ENCODE assay signal across 11 mouse cellular contexts in genomic region chr7:72343751-72344150, GRCm38 (mm10). TPM values are rescaled to one million over a fixed set of nuclear protein-coding genes. Genes with fewer than 3 reads are reported as not detected.
DNase-seq lines count a peak whose midpoint lies in the region; TF ChIP-seq lines count a peak whose summit lies in the region.
"Had no signal": no experiment of that assay in that cellular context is flagged by ENCODE, and none has a peak within 500 bp of the region (broad histone marks: within the 10 kb centered on the region; RNA-seq: fewer than 3 reads in every experiment).

No protein-coding gene starts in this region.

- TF ChIP-seq CTCF in kidney, adult 2 months (conservative IDR thresholded peaks at IDR 0.05; ENCODE audit: insufficient read depth, insufficient read length, low read depth, low read length) = peak; percentile 50
- peak; percentile 49 for TF ChIP-seq CTCF in ES-Bruce4 (IDR thresholded peaks at IDR 0.05; ENCODE audit: low read depth, low read length)

- DNase-seq in kidney, adult 2 months = no peak
- DNase-seq in kidney, adult 18-20 months = no peak
- DNase-seq in 416B (ENCODE audit: low read depth) = peak; percentile 14
- peak; percentile 34 for DNase-seq in induced T-regulatory cell, adult 2 months (ENCODE audit: low read depth)
- DNase-seq in frontal cortex, postnatal 14 days (ENCODE audit: low spot score in 2 of 2) = no peak
- no peak for DNase-seq in right cerebral cortex, adult 2 months (ENCODE audit: low spot score in 2 of 2)
- no peak for DNase-seq in frontal cortex, adult 2 months (ENCODE audit: extremely low spot score in 1 of 2, low spot score in 1 of 2)
- DNase-seq: retina, postnatal 1 day had no signal

- no peaks in the 10 kb centered on the region for H3K9me3 ChIP-seq in ES-Bruce4 (replicated peaks; ENCODE audit: control insufficient read depth, insufficient read depth, low read length, poor library complexity, severe bottlenecking)
- H3K9me3 ChIP-seq: limb, embryonic 10.5 days had no signal

- H3K27ac ChIP-seq in kidney, adult 2 months (ENCODE audit: insufficient read depth, low read depth, low read length) = no peak overlapping the region
- H3K27ac ChIP-seq in ES-Bruce4 (ENCODE audit: insufficient read depth, low read length) = no peak overlapping the region
- H3K27ac ChIP-seq: limb, embryonic 10.5 days; macrophage had no signal

- 80% methylated on average over 2 of the region's 2 CpGs for WGBS in kidney, adult 2 months

- no peaks in the 10 kb centered on the region for H3K4me1 ChIP-seq in kidney, adult 2 months (ENCODE audit: control insufficient read depth, insufficient read depth, low read length)
- no peaks in the 10 kb centered on the region for H3K4me1 ChIP-seq in ES-Bruce4 (ENCODE audit: control insufficient read depth, insufficient read depth, low read length)
- H3K4me1 ChIP-seq: limb, embryonic 10.5 days had no signal

- TF ChIP-seq EP300 in ES-Bruce4 (IDR thresholded peaks at IDR 0.05; ENCODE audit: insufficient read depth, low read depth, low read length) = no peak

- no peak for TF ChIP-seq POLR2A in kidney, adult 2 months (IDR thresholded peaks at IDR 0.05; ENCODE audit: low read depth, low read length)
- TF ChIP-seq POLR2A in ES-Bruce4 (IDR thresholded peaks at IDR 0.05; ENCODE audit: insufficient read depth, low read length) = no peak

- no peaks in the 10 kb centered on the region for H3K36me3 ChIP-seq in kidney, adult 2 months (ENCODE audit: control insufficient read depth, insufficient read depth, low read length)
- H3K36me3 ChIP-seq in ES-Bruce4 (ENCODE audit: control insufficient read depth, insufficient read depth, low read length, poor library complexity, severe bottlenecking) = no peaks in the 10 kb centered on the region
- H3K36me3 ChIP-seq: limb, embryonic 10.5 days had no signal

- H3K4me3 ChIP-seq in kidney, adult 2 months (ENCODE audit: insufficient read depth, low read depth, low read length) = no peak overlapping the region
- no peak overlapping the region for H3K4me3 ChIP-seq in ES-Bruce4 (ENCODE audit: low read depth, low read length)
- H3K4me3 ChIP-seq: limb, embryonic 10.5 days had no signal

- H3K27me3 ChIP-seq in kidney, adult 2 months (replicated peaks; ENCODE audit: control insufficient read depth, insufficient read depth, low read length) = no peaks in the 10 kb centered on the region
- no peaks in the 10 kb centered on the region for H3K27me3 ChIP-seq in ES-Bruce4 (ENCODE audit: control insufficient read depth, insufficient read depth, low read length, poor library complexity, severe bottlenecking)

- H3K9ac ChIP-seq in ES-Bruce4 (ENCODE audit: low read depth, poor library complexity, severe bottlenecking) = no peak overlapping the region

RNA-seq across cellular contexts. Expression of gene Mctp2, which starts 37.3 kb away (rescaled TPM):
- 0.48 and 1.5 TPM in 2 replicates for polyA plus RNA-seq in kidney, adult 2 months (2012; rRNA removed)
- 4.6 and 4.8 TPM in 2 replicates for polyA plus RNA-seq in ES-Bruce4 (2011; ENCODE audit: insufficient read depth, insufficient read length, low read depth, missing spikeins)
- 0.78 and 1.1 TPM in 2 replicates for polyA plus RNA-seq in frontal cortex, adult 2 months (2012; rRNA removed)

Comparison
In these comparisons a context has a peak if more than half of its experiments do, and no peak if none do; other contexts are left out.
1. DNase-seq: peak in 416B (single experiment) and induced T-regulatory cell, adult 2 months (single experiment); none in kidney, adult 2 months (single experiment), kidney, adult 18-20 months (single experiment), frontal cortex, postnatal 14 days (0 of 2), right cerebral cortex, adult 2 months (0 of 2) and frontal cortex, adult 2 months (0 of 2).